Mouse (Mus musculus) liver, embryonic 15.5 days (tissue): ENCODE data around the gene Sat1. TPM values are rescaled to one million over a fixed set of nuclear protein-coding genes. Genes with fewer than 3 reads are reported as not detected.
A peak's percentile ranks its signal among the peaks of the same experiment; 100 is the strongest.

Source experiments
- ATAC-seq: fragments of 200-750 bp; cut with Nextera tagmentation; 2 replicates; pipeline ENCODE4 v1.8.0; 2017; ENCODE audit warnings: moderate number of reproducible peaks, mild to moderate bottlenecking, moderate library complexity; ENCODE audit not compliant: insufficient read depth
- H3K27ac ChIP-seq: fragments of 300-500 bp; sonication (generic); replicated peaks from 2 replicates; pipeline ENCODE4 v1.5.1; 2015; ENCODE audit warnings: mild to moderate bottlenecking, inconsistent platforms
- H3K27me3 ChIP-seq: fragments of 300-500 bp; sonication (generic); 2 replicates; pipeline ENCODE4 v1.6.1; 2015; ENCODE audit warnings: mild to moderate bottlenecking, inconsistent platforms
- H3K36me3 ChIP-seq: fragments of 300-500 bp; sonication (generic); replicated peaks from 2 replicates; pipeline ENCODE4 v1.6.1; 2015; ENCODE audit warnings: moderate library complexity, mild to moderate bottlenecking, inconsistent platforms
- H3K4me1 ChIP-seq: fragments of 300-500 bp; sonication (generic); replicated peaks from 2 replicates; pipeline ENCODE4 v1.6.1; 2015; ENCODE audit warnings: inconsistent platforms
- H3K4me2 ChIP-seq: fragments of 300-500 bp; sonication (generic); 2 replicates; pipeline ENCODE4 v1.6.1; 2015; ENCODE audit warnings: moderate library complexity, mild to moderate bottlenecking, inconsistent platforms
- H3K4me3 ChIP-seq: fragments of 300-500 bp; sonication (generic); replicated peaks from 2 replicates; pipeline ENCODE4 v1.5.1; 2015; ENCODE audit warnings: mild to moderate bottlenecking, inconsistent platforms
- H3K9ac ChIP-seq: fragments of 300-500 bp; sonication (generic); 2 replicates; pipeline ENCODE4 v1.6.1; 2015; ENCODE audit warnings: moderate library complexity, mild to moderate bottlenecking, inconsistent platforms
- H3K9me3 ChIP-seq: fragments of 300-500 bp; sonication (generic); replicated peaks from 2 replicates; pipeline ENCODE4 v1.6.1; 2016; ENCODE audit warnings: inconsistent platforms
- WGBS: fragments of 180-500 bp; shearing (Covaris S2); methylation state at CpG from one replicate; pipeline ENCODE4 v1.1.7; 2015; ENCODE audit warnings: mixed read lengths; ENCODE audit not compliant: insufficient replicate concordance; 5-methylcytosine and 5-hydroxymethylcytosine counted together
- polyA plus RNA-seq: library from polyadenylated mRNA; unstranded; fragments of >200 nt; fragmentation: Nextera tagmentation; extraction: Ambion mirVana; gene quantifications from 2 replicates; pipeline ENCODE4 v1.2.1, GENCODE M21; 2015

Gene Sat1
- polyA plus RNA-seq, 1 experiment from 2014 or later, result 104 TPM

DNA sequence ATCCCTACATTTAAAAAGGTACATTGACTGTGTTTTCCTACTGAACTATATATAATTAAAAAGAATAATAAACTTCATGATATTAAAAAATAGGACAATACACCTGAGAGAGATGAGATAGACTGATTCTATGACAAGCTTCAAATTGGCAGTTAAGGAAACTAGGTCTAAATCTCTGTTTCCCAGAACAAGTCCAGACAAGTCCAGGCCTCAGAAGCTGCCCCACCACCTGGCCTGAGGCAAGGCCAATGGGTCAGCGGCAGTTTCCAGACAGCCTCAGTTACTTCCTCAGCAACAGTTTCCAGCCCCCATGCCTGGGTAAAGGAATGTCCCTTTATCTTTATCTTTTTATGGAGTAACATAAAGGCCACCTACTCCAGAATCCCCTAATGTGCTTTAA, 14.4 kb downstream of the Sat1 start:
- H3K9me3 ChIP-seq, result no peaks in the 10 kb centered on the region
- no peak overlapping the region for H3K27ac ChIP-seq
- no peaks in the 10 kb centered on the region for H3K4me1 ChIP-seq
- ATAC-seq, result no peak
- WGBS, result 54% methylated on average over 1 of the region's 1 CpGs
- no peak overlapping the region for H3K4me3 ChIP-seq
- no peak overlapping the region for H3K4me2 ChIP-seq
- no peaks in the 10 kb centered on the region for H3K27me3 ChIP-seq
- H3K36me3 ChIP-seq, result no peaks in the 10 kb centered on the region
- no peak overlapping the region for H3K9ac ChIP-seq

DNA sequence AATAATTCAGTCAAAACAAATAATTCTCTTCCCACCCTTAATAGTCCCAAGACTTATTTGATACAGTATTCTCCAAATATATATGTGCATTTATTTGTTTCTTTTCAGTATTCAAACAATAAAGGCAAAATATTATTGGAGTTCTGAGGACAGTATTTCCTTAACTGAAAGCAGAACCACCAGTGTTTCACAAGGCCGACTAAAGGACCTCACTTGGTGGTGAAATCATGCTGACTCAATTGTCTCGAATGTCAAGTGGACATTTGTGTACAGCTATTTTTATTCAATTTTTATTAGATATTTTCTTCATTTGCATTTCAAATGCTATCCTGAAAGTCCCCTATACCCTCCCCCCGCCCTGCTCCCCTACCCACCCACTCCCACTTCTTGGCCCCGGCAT, 21.3 kb downstream of the Sat1 start:
- Histone ChIP-seq H3K27me3 (no peaks in the 10 kb centered on the region), H3K4me3 (no peak overlapping the region), H3K9ac (no peak overlapping the region), H3K36me3 (no peaks in the 10 kb centered on the region), H3K9me3 (no peaks in the 10 kb centered on the region), H3K4me2 (no peak overlapping the region), H3K4me1 (no peaks in the 10 kb centered on the region), H3K27ac (no peak overlapping the region)
- WGBS, result 54% methylated on average over 4 of the region's 4 CpGs
- ATAC-seq, result no peak

DNA sequence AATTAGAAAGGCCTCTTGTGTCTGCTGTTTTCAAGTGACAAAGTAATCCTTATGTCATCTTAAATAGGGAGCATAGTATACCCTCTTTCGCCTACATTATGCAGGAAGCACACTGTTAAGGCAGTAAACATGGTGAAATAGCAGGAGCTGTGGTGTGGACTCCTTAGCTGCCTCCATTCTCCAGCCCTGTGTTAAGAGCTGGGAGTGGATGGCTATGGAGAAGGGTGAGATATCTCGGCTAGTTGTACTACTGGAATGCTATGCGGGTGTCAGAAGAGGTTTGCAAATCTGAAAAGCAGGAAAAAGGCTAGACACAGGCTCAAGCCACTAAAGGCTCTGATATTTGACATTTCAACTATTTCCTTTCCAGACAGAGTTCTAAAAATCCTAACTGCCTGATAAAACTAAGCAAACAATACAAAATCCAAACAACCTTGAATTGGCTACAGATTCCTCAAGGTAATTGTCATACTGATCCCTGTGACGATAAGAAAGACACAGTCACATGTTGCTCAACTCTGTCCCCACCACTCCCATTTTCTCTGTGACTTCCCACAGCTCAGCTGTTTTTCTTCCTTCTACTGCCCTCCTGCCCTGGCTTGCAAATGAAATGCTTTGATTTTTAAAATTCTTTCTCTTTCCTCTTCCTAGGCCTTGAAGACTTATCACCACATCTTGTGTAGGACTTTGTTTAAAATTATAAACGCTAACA, 22.4 kb downstream of the Sat1 start:
- no peaks in the 10 kb centered on the region for H3K36me3 ChIP-seq
- H3K4me2 ChIP-seq, result no peak overlapping the region
- 44% methylated on average over 5 of the region's 5 CpGs for WGBS
- no peaks in the 10 kb centered on the region for H3K27me3 ChIP-seq
- no peak for ATAC-seq
- no peaks in the 10 kb centered on the region for H3K9me3 ChIP-seq
- no peaks in the 10 kb centered on the region for H3K4me1 ChIP-seq
- H3K27ac ChIP-seq, result no peak overlapping the region
- no peak overlapping the region for H3K9ac ChIP-seq
- no peak overlapping the region for H3K4me3 ChIP-seq

DNA sequence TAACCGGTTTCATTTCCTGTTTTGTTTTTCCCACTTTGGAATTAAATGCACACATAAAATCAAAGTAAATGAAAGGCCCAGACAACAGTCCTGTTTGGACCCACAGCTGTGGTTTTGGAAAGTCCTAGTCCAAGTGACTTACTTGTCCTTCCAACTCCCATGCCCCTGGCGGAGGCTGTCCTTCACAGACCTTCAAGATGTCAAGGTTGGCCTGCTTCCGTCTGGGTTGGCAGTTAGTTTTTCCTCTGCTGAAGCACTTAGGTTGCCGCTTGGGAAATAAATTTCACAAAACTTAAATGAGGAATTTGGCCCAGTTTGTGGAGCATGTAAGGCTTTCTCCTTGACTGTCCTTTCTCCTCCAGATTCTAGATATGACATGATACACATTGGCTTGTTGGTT, 24.3 kb downstream of the Sat1 start:
- no peak overlapping the region for H3K27ac ChIP-seq
- H3K4me1 ChIP-seq, result no peaks in the 10 kb centered on the region
- no peak overlapping the region for H3K4me2 ChIP-seq
- no peaks in the 10 kb centered on the region for H3K9me3 ChIP-seq
- H3K27me3 ChIP-seq, result no peaks in the 10 kb centered on the region
- no peak for ATAC-seq
- no peak overlapping the region for H3K9ac ChIP-seq
- H3K36me3 ChIP-seq, result no peaks in the 10 kb centered on the region
- H3K4me3 ChIP-seq, result no peak overlapping the region
- 62% methylated on average over 4 of the region's 4 CpGs for WGBS

DNA sequence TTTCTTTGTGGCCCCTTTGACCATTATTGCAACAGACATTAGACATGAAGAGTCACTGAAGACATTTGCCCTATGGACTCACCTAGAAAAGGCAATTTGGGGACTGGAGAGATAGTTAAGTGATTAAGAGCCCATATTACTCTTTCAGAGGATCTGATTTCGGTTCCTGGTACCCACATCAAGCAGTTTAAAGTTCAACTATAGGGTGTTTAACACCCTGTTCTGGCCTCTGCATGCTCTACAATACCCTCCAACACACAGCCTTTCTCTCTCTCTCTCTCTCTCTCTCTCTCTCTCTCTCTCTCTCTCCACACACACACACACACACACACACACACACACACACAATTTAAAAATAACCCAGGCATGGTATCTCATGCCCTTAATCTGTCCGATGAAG, 38.6 kb downstream of the Sat1 start:
- Histone ChIP-seq H3K9me3 (no peaks in the 10 kb centered on the region), H3K36me3 (no peaks in the 10 kb centered on the region), H3K4me3 (no peak overlapping the region), H3K27ac (no peak overlapping the region), H3K4me2 (no peak overlapping the region), H3K27me3 (no peaks in the 10 kb centered on the region), H3K9ac (no peak overlapping the region), H3K4me1 (no peaks in the 10 kb centered on the region)
- WGBS, result 54% methylated on average over 2 of the region's 2 CpGs
- ATAC-seq, result no peak

GRCm38 (mm10) chrX:155177230-155177629, 39.0 kb downstream of the Sat1 start:
- Histone ChIP-seq H3K9me3 (no peaks in the 10 kb centered on the region), H3K27ac (no peak overlapping the region), H3K4me3 (no peak overlapping the region), H3K4me2 (no peak overlapping the region), H3K36me3 (no peaks in the 10 kb centered on the region), H3K9ac (no peak overlapping the region), H3K27me3 (no peaks in the 10 kb centered on the region), H3K4me1 (no peaks in the 10 kb centered on the region)
- 32% methylated on average over 2 of the region's 2 CpGs for WGBS
- ATAC-seq, result peak; percentile 34; the same call in 1 of the 2 replicates

DNA sequence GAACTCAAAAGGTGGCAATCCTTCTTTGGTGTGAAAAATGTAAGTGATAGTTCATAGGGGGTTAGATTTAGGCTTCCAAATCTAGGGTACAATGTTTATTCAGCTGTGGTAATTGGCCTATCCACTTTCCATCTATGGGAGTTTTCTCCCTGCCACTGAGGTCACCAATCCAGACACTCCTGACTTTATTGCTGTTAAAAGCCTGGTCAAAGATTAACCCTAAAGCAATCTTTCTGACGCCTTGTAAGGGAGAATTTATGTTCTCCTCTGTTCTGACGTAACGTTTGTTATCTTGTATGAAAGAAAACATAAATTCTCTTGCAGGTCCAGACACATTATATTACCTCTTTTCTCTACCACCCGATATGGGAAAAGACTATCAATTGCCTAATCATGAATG, 40.7 kb downstream of the Sat1 start:
- no peaks in the 10 kb centered on the region for H3K4me1 ChIP-seq
- no peaks in the 10 kb centered on the region for H3K27me3 ChIP-seq
- no peak overlapping the region for H3K9ac ChIP-seq
- no peak overlapping the region for H3K27ac ChIP-seq
- no peak overlapping the region for H3K4me3 ChIP-seq
- no peak for ATAC-seq
- no peaks in the 10 kb centered on the region for H3K9me3 ChIP-seq
- no peaks in the 10 kb centered on the region for H3K36me3 ChIP-seq
- no peak overlapping the region for H3K4me2 ChIP-seq
- 56% methylated on average over 4 of the region's 4 CpGs for WGBS

DNA sequence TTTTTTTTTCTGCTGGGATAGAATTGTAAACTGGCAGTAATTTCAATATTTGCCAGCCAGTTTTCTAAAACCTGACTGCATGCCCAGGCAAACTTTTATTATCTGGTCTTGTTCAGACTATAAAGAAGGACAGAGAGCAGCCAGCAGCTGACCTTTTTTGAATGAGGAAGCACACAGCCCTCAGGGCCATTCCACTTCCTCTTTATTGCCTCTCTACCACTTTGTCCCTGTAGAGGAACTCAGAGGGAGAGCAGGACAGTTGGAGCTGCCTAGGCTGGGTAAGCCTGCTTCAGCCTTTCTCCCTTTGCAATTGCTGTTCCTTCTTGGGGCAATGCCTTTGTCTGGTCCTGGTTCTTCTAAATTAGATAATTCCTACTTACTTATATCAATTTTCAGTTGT, 43.9 kb downstream of the Sat1 start:
- Histone ChIP-seq H3K9me3 (no peaks in the 10 kb centered on the region), H3K36me3 (no peaks in the 10 kb centered on the region), H3K4me1 (no peaks in the 10 kb centered on the region), H3K27me3 (no peaks in the 10 kb centered on the region), H3K4me3 (no peak overlapping the region), H3K9ac (no peak overlapping the region), H3K4me2 (no peak overlapping the region), H3K27ac (no peak overlapping the region)
- no peak for ATAC-seq

GRCm38 (mm10) chrX:155171754-155172153, 44.5 kb downstream of the Sat1 start:
- no peak overlapping the region for H3K4me2 ChIP-seq
- H3K27ac ChIP-seq, result no peak overlapping the region
- no peak for ATAC-seq
- 20% methylated on average over 1 of the region's 1 CpGs for WGBS
- no peak overlapping the region for H3K9ac ChIP-seq
- no peaks in the 10 kb centered on the region for H3K36me3 ChIP-seq
- no peaks in the 10 kb centered on the region for H3K27me3 ChIP-seq
- no peaks in the 10 kb centered on the region for H3K4me1 ChIP-seq
- no peak overlapping the region for H3K4me3 ChIP-seq
- no peaks in the 10 kb centered on the region for H3K9me3 ChIP-seq

- no peak for ATAC-seq
- 76% methylated on average over 8 of the region's 8 CpGs for WGBS
- no peak overlapping the region for H3K9ac ChIP-seq
Observed at GRCm38 (mm10) chrX:155169886-155170285, 46.4 kb downstream of the Sat1 start.

DNA sequence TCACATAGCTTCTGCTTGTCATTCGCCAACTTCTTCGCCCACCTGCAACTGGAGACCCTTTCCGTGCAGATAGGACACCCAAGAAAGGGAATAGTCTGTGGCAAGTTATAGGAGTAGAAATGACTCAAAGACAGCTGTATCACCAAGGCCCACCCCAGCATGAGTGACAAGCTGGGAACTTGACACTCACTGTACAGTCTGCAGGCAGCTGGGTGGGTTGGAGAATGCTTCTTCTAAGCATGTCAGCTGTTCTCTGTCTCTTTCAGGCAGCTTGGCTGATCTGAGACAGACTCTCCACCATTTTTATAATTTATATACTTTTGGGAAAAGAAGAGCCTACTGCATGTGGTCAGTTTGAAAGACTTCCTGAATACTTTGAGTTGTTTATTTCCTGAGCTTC, 48.6 kb downstream of the Sat1 start:
- WGBS, result 66% methylated on average over 3 of the region's 3 CpGs
- Histone ChIP-seq H3K9ac (no peak overlapping the region), H3K36me3 (no peaks in the 10 kb centered on the region), H3K9me3 (no peaks in the 10 kb centered on the region), H3K4me3 (no peak overlapping the region), H3K27ac (no peak overlapping the region), H3K27me3 (no peaks in the 10 kb centered on the region), H3K4me1 (no peaks in the 10 kb centered on the region), H3K4me2 (no peak overlapping the region)
- no peak for ATAC-seq

More at GRCm38 (mm10) chrX:155169886-155170285, 46.4 kb downstream of the Sat1 start:
- Histone ChIP-seq H3K4me2 (no peak overlapping the region), H3K36me3 (no peaks in the 10 kb centered on the region), H3K4me3 (no peak overlapping the region), H3K4me1 (no peaks in the 10 kb centered on the region), H3K27ac (no peak overlapping the region), H3K9me3 (no peaks in the 10 kb centered on the region), H3K27me3 (no peaks in the 10 kb centered on the region)

DNA sequence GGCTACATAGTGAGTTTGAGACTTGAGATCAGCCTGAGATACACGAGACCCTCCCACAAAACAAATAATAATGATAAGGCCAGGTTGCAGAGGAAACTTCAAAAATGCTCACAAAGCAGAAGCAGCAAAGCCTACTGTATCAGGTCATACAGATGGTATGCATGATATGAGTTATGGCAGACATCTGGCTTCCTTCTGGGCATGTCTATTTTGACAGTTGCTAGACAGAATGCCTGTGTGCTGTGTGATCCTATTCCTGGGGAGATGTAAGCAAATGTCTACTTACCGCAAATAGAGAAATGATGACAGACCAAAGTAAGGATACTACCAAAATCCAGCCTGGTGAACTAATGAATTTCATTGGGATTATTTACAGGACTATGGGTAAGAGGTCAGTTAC, 49.9 kb downstream of the Sat1 start:
- H3K9ac ChIP-seq, result no peak overlapping the region
- no peaks in the 10 kb centered on the region for H3K27me3 ChIP-seq
- H3K4me3 ChIP-seq, result no peak overlapping the region
- ATAC-seq, result no peak
- no peak overlapping the region for H3K4me2 ChIP-seq
- WGBS, result 48% methylated on average over 2 of the region's 2 CpGs
- H3K36me3 ChIP-seq, result no peaks in the 10 kb centered on the region
- H3K4me1 ChIP-seq, result no peaks in the 10 kb centered on the region
- no peak overlapping the region for H3K27ac ChIP-seq
- H3K9me3 ChIP-seq, result no peaks in the 10 kb centered on the region
